Mouse (Mus musculus) C2C12 (cell line): ENCODE measurements around the gene Aaas. TPM values are rescaled to one million over a fixed set of nuclear protein-coding genes. Genes with fewer than 3 reads are reported as not detected.

Source experiments
- H3K27me3 ChIP-seq: one replicate; pipeline ENCODE4 v1.6.1; 2011; ENCODE audit not compliant: control insufficient read depth, insufficient read depth, insufficient read length
- H3K36me3 ChIP-seq: one replicate; pipeline ENCODE4 v1.6.1; 2011; ENCODE audit not compliant: control insufficient read depth, insufficient read depth
- H3K4me3 ChIP-seq: one replicate; pipeline ENCODE4 v1.5.1; 2011; ENCODE audit warnings: mild to moderate bottlenecking, control low read depth; ENCODE audit not compliant: poor library complexity, insufficient read depth, severe bottlenecking
- H3K79me2 ChIP-seq: one replicate; pipeline ENCODE4 v1.6.1; 2011; ENCODE audit not compliant: control insufficient read depth, insufficient read depth
- H3K79me3 ChIP-seq: one replicate; pipeline ENCODE4 v1.6.1; 2011; ENCODE audit warnings: low read depth, control low read depth
- H3ac ChIP-seq: one replicate; pipeline ENCODE3; 2011; ENCODE audit warnings: low read depth; ENCODE audit not compliant: control insufficient read depth, insufficient read length
- CEBPB ChIP-seq: IDR thresholded peaks from one replicate; pipeline ENCODE4 v1.6.1; 2011; ENCODE audit warnings: low read depth, mild to moderate bottlenecking, control low read depth, moderate library complexity
- CTCF ChIP-seq: IDR thresholded peaks from one replicate; pipeline ENCODE4 v1.5.1; 2011; ENCODE audit not compliant: control insufficient read depth, insufficient read depth, insufficient read length
- FOSL1 ChIP-seq: IDR thresholded peaks from one replicate; pipeline ENCODE4 v1.8.0; 2011; ENCODE audit warnings: mild to moderate bottlenecking, low read length; ENCODE audit not compliant: poor library complexity, insufficient read depth, severe bottlenecking
- MAX ChIP-seq: IDR thresholded peaks from one replicate; pipeline ENCODE4 v1.6.1; 2011; ENCODE audit warnings: mild to moderate bottlenecking, control low read depth
- MYOD1 ChIP-seq: IDR thresholded peaks from one replicate; pipeline ENCODE4 v1.6.1; 2011; ENCODE audit warnings: low read depth; ENCODE audit not compliant: control insufficient read depth, insufficient read length
- MYOG ChIP-seq: IDR thresholded peaks from one replicate; pipeline ENCODE4 v1.6.1; 2011; ENCODE audit not compliant: control insufficient read depth, insufficient read length; ENCODE audit errors: extremely low read depth
- USF1 ChIP-seq: IDR thresholded peaks from one replicate; pipeline ENCODE4 v1.6.1; 2011; ENCODE audit warnings: low read depth, mild to moderate bottlenecking, control low read depth, moderate library complexity
- polyA plus RNA-seq: library from polyadenylated mRNA; unstranded; fragments of >200 nt; fragmentation: generic; extraction: Trizol; gene quantifications from one replicate; pipeline ENCODE4 v1.2.1, GENCODE M21; 2012; ENCODE audit warnings: missing spikeins

Aaas gene
- polyA plus RNA-seq, 1 experiment, result 217 TPM

- no peak for TF ChIP-seq CTCF
- TF ChIP-seq FOSL1, result no peak
- peak; percentile 46 for TF ChIP-seq MYOD1
- Histone ChIP-seq H3ac (no peak overlapping the region), H3K36me3 (no peaks in the 10 kb centered on the region), H3K79me3 (no peaks in the 10 kb centered on the region), H3K79me2 (no peaks in the 10 kb centered on the region), H3K4me3 (no peak overlapping the region), H3K27me3 (no peaks in the 10 kb centered on the region)
These were observed 38.4 kb upstream of the Aaas start for GRCm38 (mm10) chr15:102388942-102389341.

DNA sequence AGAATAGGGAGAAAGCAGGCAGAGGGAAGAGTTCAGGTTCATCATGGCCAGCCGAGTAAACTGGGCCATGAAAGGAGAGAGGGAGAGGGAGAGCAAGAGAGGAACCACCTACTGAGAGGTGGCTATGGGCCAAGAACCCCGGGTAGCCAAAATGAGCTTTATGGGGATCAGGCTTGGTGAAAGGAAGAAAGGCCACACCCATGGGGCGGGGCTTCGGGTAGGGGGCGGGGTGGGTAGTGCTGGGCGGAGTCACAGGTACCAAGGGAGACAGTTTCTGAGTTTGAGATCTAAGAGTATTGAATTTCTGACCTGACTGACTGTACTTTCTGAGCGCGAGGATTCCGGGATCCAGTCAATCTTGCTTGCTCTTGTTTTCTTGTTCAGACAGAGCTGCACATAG lies 36.1 kb upstream of the Aaas start:
- Histone ChIP-seq H3K79me2 (no peaks in the 10 kb centered on the region), H3K79me3 (no peaks in the 10 kb centered on the region), H3K27me3 (no peaks in the 10 kb centered on the region), H3K4me3 (no peak overlapping the region), H3K36me3 (no peaks in the 10 kb centered on the region), H3ac (no peak overlapping the region)
- TF ChIP-seq MAX (no peak), CTCF (no peak), USF1 (no peak), MYOD1 (no peak), MYOG (no peak), CEBPB (no peak), FOSL1 (no peak)

GRCm38 (mm10) chr15:102383671-102384070 lies 33.1 kb upstream of the Aaas start:
- Histone ChIP-seq H3K4me3 (no peak overlapping the region), H3K79me3 (no peaks in the 10 kb centered on the region), H3K79me2 (no peaks in the 10 kb centered on the region), H3K27me3 (no peaks in the 10 kb centered on the region), H3ac (no peak overlapping the region), H3K36me3 (no peaks in the 10 kb centered on the region)
- TF ChIP-seq FOSL1 (no peak), CTCF (no peak), MYOG (no peak), MAX (no peak), CEBPB (no peak), MYOD1 (no peak), USF1 (no peak)

DNA sequence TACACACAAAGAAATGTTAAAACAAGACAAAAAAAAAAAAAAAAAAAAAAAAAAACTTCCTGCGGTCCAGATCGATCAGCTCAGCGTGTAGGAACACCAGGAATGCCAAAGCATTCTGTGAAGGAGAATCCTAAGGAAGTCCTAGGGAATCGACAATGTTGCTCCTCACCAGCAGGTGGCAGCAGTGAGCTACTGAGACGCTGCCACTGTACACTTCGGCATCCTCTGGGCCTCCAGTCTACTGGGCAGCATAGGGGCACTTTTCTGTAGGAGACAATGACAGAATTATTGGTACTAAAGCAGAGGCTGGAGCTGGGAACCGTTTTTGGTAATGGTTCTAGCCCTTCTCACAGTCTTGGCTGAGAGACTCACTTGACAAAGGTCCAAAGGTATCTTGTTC lies 31.0 kb upstream of the Aaas start:
- no peak overlapping the region for H3ac ChIP-seq
- TF ChIP-seq CTCF, result peak; percentile 94
- TF ChIP-seq MYOG, result no peak
- peak; percentile 43 for TF ChIP-seq MAX
- no peak for TF ChIP-seq MYOD1
- no peak for TF ChIP-seq CEBPB
- no peaks in the 10 kb centered on the region for H3K27me3 ChIP-seq
- H3K4me3 ChIP-seq, result no peak overlapping the region
- H3K36me3 ChIP-seq, result no peaks in the 10 kb centered on the region
- H3K79me2 ChIP-seq, result no peaks in the 10 kb centered on the region
- no peaks in the 10 kb centered on the region for H3K79me3 ChIP-seq

DNA sequence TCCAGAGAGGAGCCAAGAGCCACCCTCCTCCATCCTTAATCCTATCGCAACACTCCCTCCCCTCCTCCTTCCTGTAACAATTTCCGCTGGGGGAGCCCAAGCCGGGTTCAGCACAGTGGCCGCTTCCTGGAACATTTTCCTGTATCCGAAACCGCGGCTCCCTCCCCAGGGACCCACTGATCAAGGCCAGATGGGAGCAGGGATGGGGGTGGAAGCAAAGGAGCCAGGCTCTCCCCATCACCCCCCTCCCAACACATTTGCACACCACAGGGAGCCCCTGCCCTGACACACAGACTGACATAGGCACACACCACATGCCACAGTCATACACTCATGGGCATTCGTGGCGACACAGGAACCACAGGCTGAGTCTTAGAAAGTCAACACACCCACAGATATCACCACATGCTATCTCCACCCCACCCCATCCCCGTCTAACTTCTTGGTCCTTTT lies 27.3 kb upstream of the Aaas start:
- H3K36me3 ChIP-seq, result no peaks in the 10 kb centered on the region
- no peak overlapping the region for H3ac ChIP-seq
- no peak overlapping the region for H3K4me3 ChIP-seq

DNA sequence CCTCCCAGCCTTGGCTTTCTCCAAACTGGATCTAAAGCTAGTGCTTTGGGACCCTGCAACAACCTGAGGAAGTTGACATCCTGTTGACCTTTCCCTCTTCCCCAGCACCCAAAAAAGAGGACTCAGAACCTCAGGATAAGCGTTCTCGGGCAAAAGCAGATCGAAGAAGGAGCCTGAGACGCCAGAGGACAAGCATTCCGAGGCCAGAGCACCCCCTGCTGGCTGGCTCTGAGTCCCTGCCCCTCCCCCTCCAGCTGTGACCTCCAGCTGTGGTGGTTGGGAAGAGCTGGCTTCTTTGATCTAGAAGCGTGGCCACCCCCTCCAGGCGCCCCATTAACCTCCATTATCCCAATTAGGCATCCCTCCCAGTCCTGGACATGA lies 26.6 kb upstream of the Aaas start:
- peak overlapping the region; percentile 66 for H3ac ChIP-seq
- H3K36me3 ChIP-seq, result no peaks in the 10 kb centered on the region
- H3K79me2 ChIP-seq, result no peaks in the 10 kb centered on the region
- no peaks in the 10 kb centered on the region for H3K79me3 ChIP-seq
- TF ChIP-seq MYOG (no peak), CTCF (peak; percentile 98), MAX (peak; percentile 27), USF1 (no peak), MYOD1 (peak; percentile 57), FOSL1 (no peak), CEBPB (no peak)
- H3K4me3 ChIP-seq, result peak overlapping the region; percentile 29
- no peaks in the 10 kb centered on the region for H3K27me3 ChIP-seq

More for the DNA sequence above, 27.3 kb upstream of the Aaas start:
- Histone ChIP-seq H3K27me3 (no peaks in the 10 kb centered on the region), H3K79me3 (no peaks in the 10 kb centered on the region), H3K79me2 (no peaks in the 10 kb centered on the region)
- peak; percentile 94 for TF ChIP-seq MAX
- TF ChIP-seq MYOG, result no peak
- peak; percentile 14 for TF ChIP-seq CEBPB
- TF ChIP-seq CTCF, result no peak
- TF ChIP-seq USF1, result no peak
- TF ChIP-seq MYOD1, result peak; percentile 74
- TF ChIP-seq FOSL1, result no peak
